Mouse (Mus musculus) gastrocnemius, postnatal 25 days (tissue): ENCODE results near the gene Oard1. TPM values are rescaled to one million over a fixed set of nuclear protein-coding genes. Genes with fewer than 3 reads are reported as not detected.

Source experiments
- DNase-seq: peaks from one replicate; pipeline ENCODE4 v3.0.0; 2022
- total RNA-seq, 2 experiments: library from RNA; stranded (reverse); gene quantifications; 1 replicate in 1 of 2; 2 replicates in 1 of 2; pipeline ENCODE4 v1.2.3; 2021

Gene Oard1
- total RNA-seq, 2 experiments from 2014 or later, result 9.0 to 9.8 TPM

- peak; percentile 83 for DNase-seq
Observed at GRCm38 (mm10) chr17:48436487-48436886, 26.7 kb downstream of the Oard1 start.

GRCm38 (mm10) chr17:48437421-48437911, 27.7 kb downstream of the Oard1 start:
- DNase-seq, result peak; percentile 70

- DNase-seq, result no peak
Observed at GRCm38 (mm10) chr17:48442745-48443457, 33.1 kb downstream of the Oard1 start.

- DNase-seq, result no peak
Observed at GRCm38 (mm10) chr17:48443542-48444145, 33.8 kb downstream of the Oard1 start.

- no peak for DNase-seq
Observed at GRCm38 (mm10) chr17:48447675-48448074, 37.9 kb downstream of the Oard1 start.

- DNase-seq, result no peak
Observed at GRCm38 (mm10) chr17:48450666-48451352, 41.0 kb downstream of the Oard1 start.

GRCm38 (mm10) chr17:48451353-48451675, 41.5 kb downstream of the Oard1 start, which contains the start of gene Tspo2:
Gene Tspo2 (minus strand): TSS chr17:48451522.
- DNase-seq, result no peak

- DNase-seq, result no peak
Observed at GRCm38 (mm10) chr17:48451753-48452444, 42.1 kb downstream of the Oard1 start.

- DNase-seq, result no peak
Observed at GRCm38 (mm10) chr17:48453489-48453888, 43.7 kb downstream of the Oard1 start.

GRCm38 (mm10) chr17:48454190-48454589, 44.4 kb downstream of the Oard1 start:
- no peak for DNase-seq

- DNase-seq, result no peak
Observed at GRCm38 (mm10) chr17:48454688-48455087, 44.9 kb downstream of the Oard1 start, which contains the start of gene Unc5cl. Gene Unc5cl (plus strand): TSS chr17:48454901.

GRCm38 (mm10) chr17:48455955-48456354, 46.1 kb downstream of the Oard1 start:
- DNase-seq, result no peak

GRCm38 (mm10) chr17:48457971-48458653, 48.3 kb downstream of the Oard1 start:
- DNase-seq, result no peak

GRCm38 (mm10) chr17:48462096-48462495, 52.3 kb downstream of the Oard1 start:
- no peak for DNase-seq

GRCm38 (mm10) chr17:48463391-48463790, 53.6 kb downstream of the Oard1 start:
- DNase-seq, result no peak

Other genes with a start within 250 kb of the Oard1 start
- gene A530064D06Rik, start 242.7 kb upstream of the Oard1 start, total RNA-seq, result not detected
- gene Trem1, start 177.2 kb upstream of the Oard1 start, total RNA-seq, result not detected
- not detected for gene Trem3, start 162.2 kb upstream of the Oard1 start, total RNA-seq
- gene Treml4, start 145.7 kb upstream of the Oard1 start, total RNA-seq, result not detected
- under 1 TPM in 1 of 2 experiments, not detected in 1; 0.08 TPM for gene Treml2, start 110.5 kb upstream of the Oard1 start, total RNA-seq
- gene B430306N03Rik, start 93.9 kb upstream of the Oard1 start, total RNA-seq, result not detected
- gene Trem2, start 63.6 kb upstream of the Oard1 start, total RNA-seq, result under 1 TPM in 1 of 2 experiments, not detected in 1; 0.83 TPM
- under 1 TPM in 1 of 2 experiments, not detected in 1; 0.23 TPM for gene Treml1, start 50.1 kb upstream of the Oard1 start, total RNA-seq
- 1 to 10 TPM; 6.9 TPM for gene Nfya, start 108 bp upstream of the Oard1 start, total RNA-seq
- gene Apobec2, start 22.9 kb downstream of the Oard1 start, total RNA-seq, result 100 to 1,000 TPM; 500 to 744 TPM
- not detected for gene Tspo2, start 41.5 kb downstream of the Oard1 start, total RNA-seq
- not detected for gene Unc5cl, start 44.9 kb downstream of the Oard1 start, total RNA-seq